Mouse (Mus musculus): ENCODE data around the gene Gm20905. TPM values are rescaled to one million over a fixed set of nuclear protein-coding genes. Genes with fewer than 3 reads are reported as not detected.
"Not testable (repeated sequence)": the region's sequence is repeated elsewhere in the genome, so short reads cannot be mapped to it uniquely, and the experiment has no call there.

The Gm20905 gene
- polyA plus RNA-seq (2015; fragmentation: Nextera tagmentation; extraction: Ambion mirVana): not detected in 2 replicates

DNA sequence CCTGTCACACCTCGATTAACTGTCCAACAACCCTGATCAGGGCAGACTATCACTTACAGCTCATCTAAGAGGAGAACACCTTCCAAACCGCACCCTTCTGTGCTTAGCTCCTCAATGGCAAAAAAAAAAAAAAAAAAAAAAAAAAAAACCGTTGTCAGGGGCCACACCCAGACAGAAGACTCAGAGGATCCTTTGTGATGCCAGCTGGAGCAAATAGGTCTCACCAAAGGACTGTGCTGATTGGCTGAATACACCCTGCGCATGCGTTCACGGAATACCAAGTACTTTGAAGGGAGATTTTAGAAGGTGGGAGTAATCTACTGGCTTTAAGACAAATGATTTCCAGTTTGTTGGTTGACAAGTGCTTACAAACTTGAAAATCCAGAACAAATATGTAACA is at the start of gene Gm20905:
Gm20905 (minus strand) TSS at position 101 of the 400 bp plus-strand sequence.
- H3K4me2 ChIP-seq (replicated peaks; ENCODE audit: low read depth); H3K4me1 ChIP-seq (replicated peaks; ENCODE audit: control insufficient read depth, insufficient read depth); H3K9me3 ChIP-seq (ENCODE audit: control insufficient read depth, low read length); ATAC-seq (ENCODE audit: low FRiP score, low TSS enrichment); H3K27ac ChIP-seq (replicated peaks); H3K27me3 ChIP-seq (ENCODE audit: control insufficient read depth, insufficient read depth, low read length); H3K4me3 ChIP-seq (ENCODE audit: low read depth, low read length); H3K36me3 ChIP-seq (ENCODE audit: control insufficient read depth, insufficient read depth, low read length); DNase-seq (ENCODE audit: low spot score); H3K9ac ChIP-seq (ENCODE audit: low read length): not testable (repeated sequence)
- WGBS: no CpG with 5 or more reads among the region's 6 CpGs
